Mouse (Mus musculus) cerebellum, adult 2 months (tissue): Measurements from ENCODE around the gene Dstyk.

ENCODE experiments used
- CTCF ChIP-seq: fragments of 200-500 bp; IDR thresholded peaks from 2 replicates; pipeline ENCODE4 v1.5.1; 2011; ENCODE audit warnings: low read depth, mild to moderate bottlenecking, control low read depth, low read length, moderate library complexity, borderline replicate concordance; ENCODE audit not compliant: insufficient read depth
- POLR2A ChIP-seq: fragments of 200-500 bp; IDR thresholded peaks from 2 replicates; pipeline ENCODE4 v1.6.1; 2011; ENCODE audit warnings: low read length, control low read depth, borderline replicate concordance; ENCODE audit not compliant: insufficient read depth

GRCm38 (mm10) chr1:132471499-132471898 lies 54.1 kb downstream of the Dstyk start:
- TF ChIP-seq POLR2A (no peak), CTCF (no peak)
